Mouse (Mus musculus): Measurements from ENCODE around the gene Shb. TPM values are rescaled to one million over a fixed set of nuclear protein-coding genes. Genes with fewer than 3 reads are reported as not detected.
"Not testable (repeated sequence)": the region's sequence is repeated elsewhere in the genome, so short reads cannot be mapped to it uniquely, and the experiment has no call there.

The Shb gene
- polyA plus RNA-seq, 1 experiment from 2014 or later: 3.1 TPM

GRCm38 (mm10) chr4:45402281-45402680 is 130.0 kb downstream of the Shb start:
- no peak for ATAC-seq (ENCODE audit: low FRiP score, low TSS enrichment)

GRCm38 (mm10) chr4:45399421-45400210 is 132.7 kb downstream of the Shb start:
- ATAC-seq (ENCODE audit: low FRiP score, low TSS enrichment): no peak
- WGBS: 93% methylated on average over 45 of the region's 45 CpGs

More at GRCm38 (mm10) chr4:45402281-45402680, 130.0 kb downstream of the Shb start:
- 92% methylated on average over 4 of the region's 4 CpGs for WGBS
- Histone ChIP-seq H3K9ac (replicated peaks; ENCODE audit: low read length) (no peak overlapping the region), H3K27ac (ENCODE audit: low read length) (no peak overlapping the region), H3K27me3 (ENCODE audit: insufficient read depth, low read length) (no peaks in the 10 kb centered on the region), H3K4me2 (replicated peaks; ENCODE audit: low read depth, low read length) (no peak overlapping the region), H3K36me3 (ENCODE audit: insufficient read depth, low read length) (peaks cover 57% of the 10 kb centered on the region), H3K4me1 (ENCODE audit: insufficient read depth, low read length) (peaks cover 16% of the 10 kb centered on the region), H3K4me3 (ENCODE audit: low read length) (no peak overlapping the region), H3K9me3 (ENCODE audit: low read length) (no peaks in the 10 kb centered on the region)

GRCm38 (mm10) chr4:45398315-45398714 is 134.0 kb downstream of the Shb start:
- not testable (repeated sequence) for H3K27me3 ChIP-seq (ENCODE audit: insufficient read depth, low read length); H3K4me3 ChIP-seq (ENCODE audit: low read length); H3K27ac ChIP-seq (ENCODE audit: low read length); H3K9me3 ChIP-seq (ENCODE audit: low read length); H3K4me1 ChIP-seq (ENCODE audit: insufficient read depth, low read length); ATAC-seq (ENCODE audit: low FRiP score, low TSS enrichment); H3K4me2 ChIP-seq (replicated peaks; ENCODE audit: low read depth, low read length); H3K9ac ChIP-seq (replicated peaks; ENCODE audit: low read length)
- H3K36me3 ChIP-seq (ENCODE audit: insufficient read depth, low read length): peaks cover 49% of the 10 kb centered on the region
- 75% methylated on average over 5 of the region's 5 CpGs for WGBS

More at GRCm38 (mm10) chr4:45399421-45400210, 132.7 kb downstream of the Shb start:
- Histone ChIP-seq H3K4me2 (replicated peaks; ENCODE audit: low read depth, low read length) (no peak overlapping the region), H3K36me3 (ENCODE audit: insufficient read depth, low read length) (peaks cover 61% of the 10 kb centered on the region), H3K9me3 (ENCODE audit: low read length) (no peaks in the 10 kb centered on the region), H3K27ac (ENCODE audit: low read length) (no peak overlapping the region), H3K9ac (replicated peaks; ENCODE audit: low read length) (no peak overlapping the region), H3K27me3 (ENCODE audit: insufficient read depth, low read length) (no peaks in the 10 kb centered on the region), H3K4me1 (ENCODE audit: insufficient read depth, low read length) (no peaks in the 10 kb centered on the region), H3K4me3 (ENCODE audit: low read length) (no peak overlapping the region)

GRCm38 (mm10) chr4:45396211-45396610 is 136.1 kb downstream of the Shb start:
- not testable (repeated sequence) for H3K27me3 ChIP-seq (ENCODE audit: insufficient read depth, low read length); H3K9ac ChIP-seq (replicated peaks; ENCODE audit: low read length); ATAC-seq (ENCODE audit: low FRiP score, low TSS enrichment); H3K4me2 ChIP-seq (replicated peaks; ENCODE audit: low read depth, low read length); H3K9me3 ChIP-seq (ENCODE audit: low read length); H3K27ac ChIP-seq (ENCODE audit: low read length); H3K4me3 ChIP-seq (ENCODE audit: low read length); H3K4me1 ChIP-seq (ENCODE audit: insufficient read depth, low read length)
- H3K36me3 ChIP-seq (ENCODE audit: insufficient read depth, low read length): peaks cover 36% of the 10 kb centered on the region
- WGBS: 79% methylated on average over 5 of the region's 6 CpGs

GRCm38 (mm10) chr4:45393658-45394057 is 138.6 kb downstream of the Shb start:
- Histone ChIP-seq H3K4me3 (ENCODE audit: low read length) (no peak overlapping the region), H3K9me3 (ENCODE audit: low read length) (no peaks in the 10 kb centered on the region), H3K4me2 (replicated peaks; ENCODE audit: low read depth, low read length) (no peak overlapping the region), H3K9ac (replicated peaks; ENCODE audit: low read length) (no peak overlapping the region), H3K36me3 (ENCODE audit: insufficient read depth, low read length) (peaks cover 14% of the 10 kb centered on the region), H3K27ac (ENCODE audit: low read length) (no peak overlapping the region), H3K27me3 (ENCODE audit: insufficient read depth, low read length) (no peaks in the 10 kb centered on the region), H3K4me1 (ENCODE audit: insufficient read depth, low read length) (no peaks in the 10 kb centered on the region)
- WGBS: 83% methylated on average over 5 of the region's 5 CpGs
- no peak for ATAC-seq (ENCODE audit: low FRiP score, low TSS enrichment)

- 71% methylated on average over 8 of the region's 8 CpGs for WGBS
- no peak overlapping the region for H3K9ac ChIP-seq (replicated peaks; ENCODE audit: low read length)
Observed at GRCm38 (mm10) chr4:45392994-45393393, 139.3 kb downstream of the Shb start.

GRCm38 (mm10) chr4:45392572-45392971 is 139.7 kb downstream of the Shb start:
- Histone ChIP-seq H3K36me3 (ENCODE audit: insufficient read depth, low read length) (peaks cover 5% of the 10 kb centered on the region; the same call in 1 of the 2 replicates), H3K27ac (ENCODE audit: low read length) (no peak overlapping the region), H3K4me2 (replicated peaks; ENCODE audit: low read depth, low read length) (no peak overlapping the region), H3K9me3 (ENCODE audit: low read length) (no peaks in the 10 kb centered on the region), H3K4me3 (ENCODE audit: low read length) (no peak overlapping the region), H3K9ac (replicated peaks; ENCODE audit: low read length) (no peak overlapping the region), H3K4me1 (ENCODE audit: insufficient read depth, low read length) (no peaks in the 10 kb centered on the region), H3K27me3 (ENCODE audit: insufficient read depth, low read length) (no peaks in the 10 kb centered on the region)
- WGBS: 76% methylated on average over 11 of the region's 11 CpGs
- no peak for ATAC-seq (ENCODE audit: low FRiP score, low TSS enrichment)

More at GRCm38 (mm10) chr4:45392994-45393393, 139.3 kb downstream of the Shb start:
- no peak overlapping the region for H3K4me3 ChIP-seq (ENCODE audit: low read length)
- H3K27ac ChIP-seq (ENCODE audit: low read length): no peak overlapping the region
- ATAC-seq (ENCODE audit: low FRiP score, low TSS enrichment): no peak
- H3K4me1 ChIP-seq (ENCODE audit: insufficient read depth, low read length): no peaks in the 10 kb centered on the region
- no peaks in the 10 kb centered on the region for H3K27me3 ChIP-seq (ENCODE audit: insufficient read depth, low read length)
- no peak overlapping the region for H3K4me2 ChIP-seq (replicated peaks; ENCODE audit: low read depth, low read length)
- H3K9me3 ChIP-seq (ENCODE audit: low read length): no peaks in the 10 kb centered on the region
- H3K36me3 ChIP-seq (ENCODE audit: insufficient read depth, low read length): peaks cover 10% of the 10 kb centered on the region; the same call in 1 of the 2 replicates

GRCm38 (mm10) chr4:45392099-45392498 is 140.2 kb downstream of the Shb start:
- no peak for ATAC-seq (ENCODE audit: low FRiP score, low TSS enrichment)
- WGBS: 68% methylated on average over 4 of the region's 4 CpGs
- Histone ChIP-seq H3K4me2 (replicated peaks; ENCODE audit: low read depth, low read length) (no peak overlapping the region), H3K4me3 (ENCODE audit: low read length) (no peak overlapping the region), H3K27ac (ENCODE audit: low read length) (no peak overlapping the region), H3K36me3 (ENCODE audit: insufficient read depth, low read length) (peaks cover 3% of the 10 kb centered on the region; the same call in 1 of the 2 replicates), H3K9me3 (ENCODE audit: low read length) (no peaks in the 10 kb centered on the region), H3K9ac (replicated peaks; ENCODE audit: low read length) (no peak overlapping the region), H3K4me1 (ENCODE audit: insufficient read depth, low read length) (no peaks in the 10 kb centered on the region), H3K27me3 (ENCODE audit: insufficient read depth, low read length) (no peaks in the 10 kb centered on the region)

GRCm38 (mm10) chr4:45387296-45387695 is 145.0 kb downstream of the Shb start:
- H3K4me3 ChIP-seq (ENCODE audit: low read length); ATAC-seq (ENCODE audit: low FRiP score, low TSS enrichment); H3K9ac ChIP-seq (replicated peaks; ENCODE audit: low read length); H3K27ac ChIP-seq (ENCODE audit: low read length); H3K9me3 ChIP-seq (ENCODE audit: low read length); H3K4me1 ChIP-seq (ENCODE audit: insufficient read depth, low read length); H3K4me2 ChIP-seq (replicated peaks; ENCODE audit: low read depth, low read length); H3K36me3 ChIP-seq (ENCODE audit: insufficient read depth, low read length); H3K27me3 ChIP-seq (ENCODE audit: insufficient read depth, low read length): not testable (repeated sequence)
- WGBS: 95% methylated on average over 5 of the region's 5 CpGs

- 73% methylated on average over 2 of the region's 2 CpGs for WGBS
- H3K36me3 ChIP-seq (ENCODE audit: insufficient read depth, low read length); ATAC-seq (ENCODE audit: low FRiP score, low TSS enrichment); H3K9me3 ChIP-seq (ENCODE audit: low read length); H3K4me1 ChIP-seq (ENCODE audit: insufficient read depth, low read length); H3K4me3 ChIP-seq (ENCODE audit: low read length); H3K27ac ChIP-seq (ENCODE audit: low read length); H3K9ac ChIP-seq (replicated peaks; ENCODE audit: low read length); H3K4me2 ChIP-seq (replicated peaks; ENCODE audit: low read depth, low read length); H3K27me3 ChIP-seq (ENCODE audit: insufficient read depth, low read length): not testable (repeated sequence)
Observed at GRCm38 (mm10) chr4:45382133-45382532, 150.1 kb downstream of the Shb start.

Measured in kidney, embryonic 16.5 days (tissue).